Mouse (Mus musculus) gastrocnemius, postnatal 36 days (tissue): ENCODE measurements at regions not wholly inside any gene's neighbourhood (a gene's known extent, or its start where the extent isn't known, plus 50 kb on each side); places are given as distances from the start of the nearest gene placed in this dataset.

Experiments
- DNase-seq, 2 experiments: peaks; one replicate each; pipeline ENCODE4 v3.0.0; 2022
- intact Hi-C: fragments of 180-260 bp; cut with DNase I; formaldehyde crosslinking; loops from one replicate; pipeline ENCODE4 v1.15.1; 2025

DNA sequence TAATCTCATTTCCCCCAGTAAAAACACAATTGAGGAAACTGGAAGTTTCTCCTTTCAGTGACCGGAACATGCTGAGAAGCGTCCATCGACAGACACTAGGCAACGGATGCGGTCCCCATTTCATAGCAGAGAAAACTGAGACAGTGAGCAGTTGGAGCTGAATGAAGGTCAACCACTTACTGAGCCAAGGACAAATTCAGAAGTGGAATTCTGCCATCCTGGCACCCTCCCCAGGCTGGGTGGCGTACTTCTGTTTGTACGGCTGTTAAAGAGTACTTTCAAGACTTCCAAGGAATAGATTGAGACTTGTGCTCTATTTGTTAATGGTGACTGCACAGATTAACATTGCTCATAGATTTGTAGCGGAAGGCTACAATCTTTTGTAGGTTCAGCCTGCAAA lies 54.2 kb upstream of the Bhlhe40 start:
- intact Hi-C loops, result no loop called here
- peak; percentile 40 to 48 for DNase-seq

DNA sequence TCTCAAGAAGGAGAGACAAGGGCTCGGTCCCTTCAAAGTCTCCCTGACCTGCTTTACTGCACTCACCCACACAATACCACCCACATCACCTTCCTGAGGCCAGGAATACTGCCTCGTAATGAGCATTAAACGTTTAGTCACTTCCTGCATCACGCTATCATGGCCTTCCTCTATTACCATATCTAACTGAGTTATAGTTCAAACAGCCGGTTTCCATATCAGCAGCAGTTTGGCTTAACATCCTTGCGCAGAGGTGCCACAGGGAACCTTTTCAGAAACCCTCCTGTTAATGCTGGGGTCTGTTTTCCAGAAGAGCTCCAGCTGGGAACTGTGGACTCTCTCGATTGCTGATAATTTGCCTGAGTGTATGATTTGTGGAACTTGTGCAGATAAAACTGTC lies 52.1 kb upstream of the Bhlhe40 start:
- no peak for DNase-seq
- intact Hi-C loops, result no loop called here
